Mouse (Mus musculus): ENCODE measurements around the gene Ip6k1. TPM values are rescaled to one million over a fixed set of nuclear protein-coding genes. Genes with fewer than 3 reads are reported as not detected.

The Ip6k1 gene
- polyA plus RNA-seq, 2 experiments = 13.3 to 30.9 TPM

- ATAC-seq (ENCODE audit: insufficient read depth) (no peak), DNase-seq (ENCODE audit: low read depth in 3 of 3, low spot score in 3 of 3) (no peak)
- Histone ChIP-seq H3K36me3 (replicated peaks; ENCODE audit: control insufficient read depth, insufficient read depth, low read depth) (peaks cover 42% of the 10 kb centered on the region), H3K4me3 (ENCODE audit: insufficient read depth in 1 of 2, low read depth in 2 of 2, low read length in 2 of 2) (peak overlapping the region; percentile 6 to 36), H3K27ac (peak overlapping the region; percentile 100), H3K4me2 (ENCODE audit: low read depth) (peak overlapping the region; percentile 96), H3K4me1 (replicated peaks; ENCODE audit: control insufficient read depth in 2 of 2, insufficient read depth in 2 of 2, low read length in 1 of 2) (peaks cover 52 to 76% of the 10 kb centered on the region in 2 experiments), H3K9me3 (ENCODE audit: control insufficient read depth, low read length) (no peaks in the 10 kb centered on the region), H3K27me3 (ENCODE audit: control insufficient read depth, insufficient read depth, low read length) (no peaks in the 10 kb centered on the region), H3K9ac (replicated peaks) (peak overlapping the region; percentile 65)
- WGBS (ENCODE audit: insufficient replicate concordance) = 11% methylated on average over 19 of the region's 19 CpGs
- no peak for TF ChIP-seq EP300 (IDR thresholded peaks at IDR 0.05; ENCODE audit: low read depth)
- 0 out of 2 replicates have a peak, but pooled peaks have one; percentile 12 for TF ChIP-seq CTCF (IDR thresholded peaks at IDR 0.05; ENCODE audit: low read depth)
These were observed 80.2 kb downstream of the Ip6k1 start for GRCm38 (mm10) chr9:108082549-108082948.

GRCm38 (mm10) chr9:108082988-108083431 lies 80.7 kb downstream of the Ip6k1 start, which contains the start of gene Rnf123:
Rnf123 (minus strand) TSS chr9:108083346.
- H3K9me3 ChIP-seq (ENCODE audit: control insufficient read depth, low read length) = no peaks in the 10 kb centered on the region
- ATAC-seq (ENCODE audit: insufficient read depth) (peak; percentile 13; the same call in 1 of the 2 replicates), DNase-seq (ENCODE audit: low read depth in 3 of 3, low spot score in 3 of 3) (no peak)
- peak within 1 kb of the TSS; percentile 100 for H3K27ac ChIP-seq
- H3K4me1 ChIP-seq (replicated peaks; ENCODE audit: control insufficient read depth in 2 of 2, insufficient read depth in 2 of 2, low read length in 1 of 2) = peaks cover 52 to 72% of the 10 kb centered on the region in 2 experiments
- TF ChIP-seq CTCF (IDR thresholded peaks at IDR 0.05; ENCODE audit: low read depth) = no peak
- TF ChIP-seq EP300 (IDR thresholded peaks at IDR 0.05; ENCODE audit: low read depth) = peak; percentile 41; the same call in 1 of the 2 replicates
- H3K27me3 ChIP-seq (ENCODE audit: control insufficient read depth, insufficient read depth, low read length) = no peaks in the 10 kb centered on the region
- peak within 1 kb of the TSS; percentile 65 for H3K9ac ChIP-seq (replicated peaks)
- WGBS (ENCODE audit: insufficient replicate concordance) = 15% methylated on average over 12 of the region's 12 CpGs
- H3K4me3 ChIP-seq (ENCODE audit: insufficient read depth in 1 of 2, low read depth in 2 of 2, low read length in 2 of 2) = peak within 1 kb of the TSS; percentile 6 to 36
- H3K4me2 ChIP-seq (ENCODE audit: low read depth) = peak within 1 kb of the TSS; percentile 96
- peaks cover 47% of the 10 kb centered on the region for H3K36me3 ChIP-seq (replicated peaks; ENCODE audit: control insufficient read depth, insufficient read depth, low read depth)

GRCm38 (mm10) chr9:108083561-108083960 lies 81.3 kb downstream of the Ip6k1 start:
- H3K4me2 ChIP-seq (ENCODE audit: low read depth) = peak overlapping the region; percentile 96
- H3K9ac ChIP-seq (replicated peaks) = peak overlapping the region; percentile 65
- no peaks in the 10 kb centered on the region for H3K27me3 ChIP-seq (ENCODE audit: control insufficient read depth, insufficient read depth, low read length)
- no peaks in the 10 kb centered on the region for H3K9me3 ChIP-seq (ENCODE audit: control insufficient read depth, low read length)
- H3K36me3 ChIP-seq (replicated peaks; ENCODE audit: control insufficient read depth, insufficient read depth, low read depth) = peaks cover 52% of the 10 kb centered on the region
- H3K4me1 ChIP-seq (replicated peaks; ENCODE audit: control insufficient read depth in 2 of 2, insufficient read depth in 2 of 2, low read length in 1 of 2) = peaks cover 52 to 68% of the 10 kb centered on the region in 2 experiments
- DNase-seq (ENCODE audit: low read depth in 3 of 3, low spot score in 3 of 3) (no peak), ATAC-seq (ENCODE audit: insufficient read depth) (no peak)
- H3K27ac ChIP-seq = peak overlapping the region; percentile 100
- H3K4me3 ChIP-seq (ENCODE audit: insufficient read depth in 1 of 2, low read depth in 2 of 2, low read length in 2 of 2) = peak overlapping the region in 1 of 2 experiments; percentile 36; a peak in 2 of 4 replicates
- 35% methylated on average over 6 of the region's 6 CpGs for WGBS (ENCODE audit: insufficient replicate concordance)
- TF ChIP-seq EP300 (IDR thresholded peaks at IDR 0.05; ENCODE audit: low read depth) (no peak), CTCF (IDR thresholded peaks at IDR 0.05; ENCODE audit: low read depth) (no peak)

- DNase-seq (ENCODE audit: low read depth in 3 of 3, low spot score in 3 of 3) = no peak
- H3K9ac ChIP-seq (replicated peaks) = peak overlapping the region; percentile 65
These were observed 83.0 kb downstream of the Ip6k1 start for GRCm38 (mm10) chr9:108085261-108085660.

GRCm38 (mm10) chr9:108090611-108091120 lies 88.4 kb downstream of the Ip6k1 start:
- TF ChIP-seq CTCF (IDR thresholded peaks at IDR 0.05; ENCODE audit: low read depth) (no peak), EP300 (IDR thresholded peaks at IDR 0.05; ENCODE audit: low read depth) (no peak)
- DNase-seq (ENCODE audit: low read depth in 3 of 3, low spot score in 3 of 3) (no peak), ATAC-seq (ENCODE audit: insufficient read depth) (no peak)
- Histone ChIP-seq H3K27ac (no peak overlapping the region), H3K9ac (replicated peaks) (no peak overlapping the region), H3K4me1 (replicated peaks; ENCODE audit: control insufficient read depth in 2 of 2, insufficient read depth in 2 of 2, low read length in 1 of 2) (peaks cover 2 to 7% of the 10 kb centered on the region in 2 experiments), H3K4me3 (ENCODE audit: insufficient read depth in 1 of 2, low read depth in 2 of 2, low read length in 2 of 2) (no peak overlapping the region), H3K4me2 (ENCODE audit: low read depth) (no peak overlapping the region), H3K36me3 (replicated peaks; ENCODE audit: control insufficient read depth, insufficient read depth, low read depth) (peaks cover 74% of the 10 kb centered on the region), H3K9me3 (ENCODE audit: control insufficient read depth, low read length) (no peaks in the 10 kb centered on the region), H3K27me3 (ENCODE audit: control insufficient read depth, insufficient read depth, low read length) (no peaks in the 10 kb centered on the region)
- 96% methylated on average over 7 of the region's 7 CpGs for WGBS (ENCODE audit: insufficient replicate concordance)

More at GRCm38 (mm10) chr9:108085261-108085660, 83.0 kb downstream of the Ip6k1 start:
- peak overlapping the region; percentile 96 for H3K4me2 ChIP-seq (ENCODE audit: low read depth)
- peaks cover 52 to 61% of the 10 kb centered on the region in 2 experiments for H3K4me1 ChIP-seq (replicated peaks; ENCODE audit: control insufficient read depth in 2 of 2, insufficient read depth in 2 of 2, low read length in 1 of 2)
- peaks cover 69% of the 10 kb centered on the region for H3K36me3 ChIP-seq (replicated peaks; ENCODE audit: control insufficient read depth, insufficient read depth, low read depth)
- ATAC-seq (ENCODE audit: insufficient read depth) = no peak
- H3K9me3 ChIP-seq (ENCODE audit: control insufficient read depth, low read length) = no peaks in the 10 kb centered on the region
- TF ChIP-seq CTCF (IDR thresholded peaks at IDR 0.05; ENCODE audit: low read depth) (no peak), EP300 (IDR thresholded peaks at IDR 0.05; ENCODE audit: low read depth) (no peak)
- WGBS (ENCODE audit: insufficient replicate concordance) = 87% methylated on average over 4 of the region's 4 CpGs
- no peaks in the 10 kb centered on the region for H3K27me3 ChIP-seq (ENCODE audit: control insufficient read depth, insufficient read depth, low read length)
- no peak overlapping the region for H3K4me3 ChIP-seq (ENCODE audit: insufficient read depth in 1 of 2, low read depth in 2 of 2, low read length in 2 of 2)
- peak overlapping the region; percentile 100 for H3K27ac ChIP-seq

All from liver, embryonic 14.5 days (tissue).